Mouse (Mus musculus): ENCODE data around the gene Espn. TPM values are rescaled to one million over a fixed set of nuclear protein-coding genes. Genes with fewer than 3 reads are reported as not detected.

Gene Espn
- total and polyA plus RNA-seq, 3 experiments, result 5.0 to 19.6 TPM; not detected in 1

DNA sequence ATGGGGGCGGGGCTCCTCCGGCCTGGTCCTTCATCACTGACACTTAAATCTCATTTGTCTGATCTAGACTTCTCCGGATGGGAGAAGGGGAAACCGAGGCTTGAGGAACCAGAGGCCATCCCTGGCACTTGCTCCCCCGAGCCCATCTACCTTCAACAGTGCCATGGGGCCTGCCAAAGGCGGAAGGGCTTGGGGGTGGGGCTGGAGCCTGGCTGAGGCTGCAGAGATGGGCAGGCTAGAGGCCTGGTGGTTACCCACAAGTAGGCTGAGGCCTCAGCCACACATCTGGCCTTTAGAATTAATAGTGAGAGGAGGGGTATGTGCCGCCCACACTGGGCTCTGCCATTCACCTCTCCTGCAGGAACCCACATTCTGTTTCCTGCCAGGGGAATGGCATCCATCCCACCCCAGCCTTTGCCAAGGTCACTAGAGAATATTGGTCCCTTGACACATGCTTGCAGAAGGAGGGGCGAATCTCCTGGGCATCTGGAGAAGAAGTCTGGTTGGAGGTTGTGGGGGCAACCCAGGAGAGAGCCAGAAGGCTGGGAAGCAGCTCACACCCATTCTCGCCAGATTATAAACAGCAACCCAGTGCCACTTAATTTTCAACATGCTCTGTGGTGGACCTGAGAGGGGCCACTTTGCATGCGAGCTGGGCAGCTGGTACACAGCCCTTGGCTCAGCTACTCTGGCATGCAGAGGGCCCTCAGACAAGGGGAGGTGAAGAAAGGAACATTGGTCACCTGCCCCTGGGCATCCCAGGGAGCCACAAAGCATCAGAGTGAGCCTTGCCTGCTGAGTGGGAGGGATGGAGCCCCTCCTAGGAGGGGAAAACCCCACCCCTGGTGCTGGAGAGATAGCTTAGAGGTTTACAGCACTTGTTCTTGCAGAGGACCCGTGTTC, 81.4 kb downstream of the Espn start:
- Histone ChIP-seq H3K36me3 (ENCODE audit: control insufficient read depth in 1 of 2, insufficient read depth in 2 of 2, low read length in 2 of 2) (no peaks in the 10 kb centered on the region), H3K4me3 (ENCODE audit: control insufficient read depth in 1 of 2, insufficient read depth in 1 of 2, low read depth in 2 of 2, low read length in 2 of 2) (no peak overlapping the region), H3K4me1 (ENCODE audit: control insufficient read depth in 1 of 2, insufficient read depth in 2 of 2, low read length in 2 of 2) (no peaks in the 10 kb centered on the region), H3K27ac (ENCODE audit: control insufficient read depth, low read depth, low read length) (no peak overlapping the region), H3K79me2 (ENCODE audit: control insufficient read depth, insufficient read depth, low read length, poor library complexity) (no peaks in the 10 kb centered on the region), H3K27me3 (ENCODE audit: control insufficient read depth in 1 of 2, insufficient read depth in 2 of 2, low read length in 2 of 2) (no peaks in the 10 kb centered on the region), H3K9ac (ENCODE audit: control insufficient read depth, low read depth, low read length, poor library complexity, severe bottlenecking) (no peak overlapping the region), H3K9me3 (replicated peaks; ENCODE audit: insufficient read depth, low read length) (no peaks in the 10 kb centered on the region)
- TF ChIP-seq CHD1 (IDR thresholded peaks at IDR 0.05; ENCODE audit: low read depth, low read length) (no peak), BHLHE40 (IDR thresholded peaks at IDR 0.05; ENCODE audit: borderline replicate concordance, low read depth, low read length) (no peak), CTCF (IDR thresholded peaks at IDR 0.05 in 2 of 3, conservative IDR thresholded peaks at IDR 0.05 in 1 of 3; ENCODE audit: control insufficient read depth in 1 of 3, insufficient read depth in 1 of 3, low read depth in 2 of 3, low read length in 3 of 3, poor library complexity in 1 of 3, severe bottlenecking in 1 of 3) (no peak), ELF1 (IDR thresholded peaks at IDR 0.05; ENCODE audit: low read depth, low read length) (no peak), ETS1 (IDR thresholded peaks at IDR 0.05; ENCODE audit: low read depth, low read length) (no peak), POLR2AphosphoS2 (IDR thresholded peaks at IDR 0.05; ENCODE audit: low read length) (no peak), ZKSCAN1 (IDR thresholded peaks at IDR 0.05; ENCODE audit: low read depth, low read length) (no peak), GABPA (IDR thresholded peaks at IDR 0.05; ENCODE audit: low read depth, low read length) (no peak), ZMIZ1 (IDR thresholded peaks at IDR 0.05; ENCODE audit: low read depth, low read length) (no peak), E2F4 (IDR thresholded peaks at IDR 0.05; ENCODE audit: borderline replicate concordance, low read depth, low read length) (no peak), CHD2 (IDR thresholded peaks at IDR 0.05; ENCODE audit: low read length) (no peak), USF2 (IDR thresholded peaks at IDR 0.05; ENCODE audit: borderline replicate concordance in 1 of 2, insufficient read depth in 1 of 2, low read depth in 1 of 2, low read length in 2 of 2) (no peak), GATA1 (IDR thresholded peaks at IDR 0.05; ENCODE audit: low read depth, low read length) (no peak), JUND (IDR thresholded peaks at IDR 0.05; ENCODE audit: low read depth, low read length) (no peak), POLR2A (IDR thresholded peaks at IDR 0.05; ENCODE audit: control insufficient read depth in 1 of 2, insufficient read depth in 1 of 2, low read depth in 1 of 2, low read length in 2 of 2, poor library complexity in 1 of 2) (no peak), MYB (IDR thresholded peaks at IDR 0.05; ENCODE audit: low read depth, low read length) (no peak), SIN3A (IDR thresholded peaks at IDR 0.05; ENCODE audit: low read length) (no peak), NRF1 (IDR thresholded peaks at IDR 0.05; ENCODE audit: insufficient read depth, low read depth, low read length, poor library complexity, severe bottlenecking) (no peak)
- DNase-seq (ENCODE audit: low read depth, low spot score), result no peak

Other genes with a start within 250 kb of the Espn start
- gene Dnajc11, start 218.7 kb downstream of the Espn start, total RNA-seq (2012; rRNA removed), result 109 and 128 TPM in 2 replicates
- gene Dnajc11, start 218.7 kb downstream of the Espn start, polyA plus RNA-seq (2012; ENCODE audit: insufficient read depth in 1 of 2, insufficient read length in 2 of 2, low read depth in 1 of 2, low replicate concordance in 2 of 2, missing spikeins in 1 of 2), result 100 to 1,000 TPM; 157 to 278 TPM
- 12.0 and 13.7 TPM in 2 replicates for gene Thap3, start 163.4 kb downstream of the Espn start, total RNA-seq (2012; rRNA removed)
- 10 to 100 TPM in 1 of 2 experiments, not detected in 1; 17.2 TPM for gene Thap3, start 163.4 kb downstream of the Espn start, polyA plus RNA-seq (2012; ENCODE audit: insufficient read depth in 1 of 2, insufficient read length in 2 of 2, low read depth in 1 of 2, low replicate concordance in 2 of 2, missing spikeins in 1 of 2)
- gene Phf13, start 156.1 kb downstream of the Espn start, total RNA-seq (2012; rRNA removed), result 2.0 and 3.2 TPM in 2 replicates
- gene Phf13, start 156.1 kb downstream of the Espn start, polyA plus RNA-seq (2012; ENCODE audit: insufficient read depth in 1 of 2, insufficient read length in 2 of 2, low read depth in 1 of 2, low replicate concordance in 2 of 2, missing spikeins in 1 of 2), result 1 to 10 TPM in 1 of 2 experiments, not detected in 1; 6.6 TPM
- gene Klhl21, start 143.6 kb downstream of the Espn start, total RNA-seq (2012; rRNA removed), result 17.5 and 18.0 TPM in 2 replicates
- gene Klhl21, start 143.6 kb downstream of the Espn start, polyA plus RNA-seq (2012; ENCODE audit: insufficient read depth in 1 of 2, insufficient read length in 2 of 2, low read depth in 1 of 2, low replicate concordance in 2 of 2, missing spikeins in 1 of 2), result 10 to 100 TPM in 1 of 2 experiments, not detected in 1; 22.5 TPM
- 9.4 and 12.1 TPM in 2 replicates for gene Zbtb48, start 124.7 kb downstream of the Espn start, total RNA-seq (2012; rRNA removed)
- 10 to 100 TPM in 1 of 2 experiments, not detected in 1; 21.4 TPM for gene Zbtb48, start 124.7 kb downstream of the Espn start, polyA plus RNA-seq (2012; ENCODE audit: insufficient read depth in 1 of 2, insufficient read length in 2 of 2, low read depth in 1 of 2, low replicate concordance in 2 of 2, missing spikeins in 1 of 2)
- 0.12 TPM in 1 of 2 replicates, not detected in the other for gene Tas1r1, start 113.8 kb downstream of the Espn start, total RNA-seq (2012; rRNA removed)
- under 1 TPM in 1 of 2 experiments, not detected in 1; 0.21 TPM for gene Tas1r1, start 113.8 kb downstream of the Espn start, polyA plus RNA-seq (2012; ENCODE audit: insufficient read depth in 1 of 2, insufficient read length in 2 of 2, low read depth in 1 of 2, low replicate concordance in 2 of 2, missing spikeins in 1 of 2)
- 75.1 and 80.9 TPM in 2 replicates for gene Nol9, start 113.0 kb downstream of the Espn start, total RNA-seq (2012; rRNA removed)
- 100 to 1,000 TPM in 1 of 2 experiments, 10 to 100 TPM in 1; 80.3 to 114 TPM for gene Nol9, start 113.0 kb downstream of the Espn start, polyA plus RNA-seq (2012; ENCODE audit: insufficient read depth in 1 of 2, insufficient read length in 2 of 2, low read depth in 1 of 2, low replicate concordance in 2 of 2, missing spikeins in 1 of 2)
- gene Plekhg5, start 79.9 kb downstream of the Espn start, total RNA-seq (2012; rRNA removed), result 9.6 and 10.8 TPM in 2 replicates
- gene Plekhg5, start 79.9 kb downstream of the Espn start, polyA plus RNA-seq (2012; ENCODE audit: insufficient read depth in 1 of 2, insufficient read length in 2 of 2, low read depth in 1 of 2, low replicate concordance in 2 of 2, missing spikeins in 1 of 2), result 10 to 100 TPM in 1 of 2 experiments, not detected in 1; 19.6 TPM
- gene Tnfrsf25, start 36.4 kb downstream of the Espn start, total RNA-seq (2012; rRNA removed), result 0.49 and 1.1 TPM in 2 replicates
- gene Tnfrsf25, start 36.4 kb downstream of the Espn start, polyA plus RNA-seq (2012; ENCODE audit: insufficient read depth in 1 of 2, insufficient read length in 2 of 2, low read depth in 1 of 2, low replicate concordance in 2 of 2, missing spikeins in 1 of 2), result under 1 TPM in 1 of 2 experiments, not detected in 1; 0.97 TPM
- 0.20 TPM in 1 of 2 replicates, not detected in the other for gene Hes2, start 6.5 kb upstream of the Espn start, total RNA-seq (2012; rRNA removed)
- gene Hes2, start 6.5 kb upstream of the Espn start, polyA plus RNA-seq (2012; ENCODE audit: insufficient read depth in 1 of 2, insufficient read length in 2 of 2, low read depth in 1 of 2, low replicate concordance in 2 of 2, missing spikeins in 1 of 2), result under 1 TPM in 1 of 2 experiments, not detected in 1; 0.28 TPM
- gene Acot7, start 25.8 kb upstream of the Espn start, total RNA-seq (2012; rRNA removed), result 81.8 and 92.7 TPM in 2 replicates
- gene Acot7, start 25.8 kb upstream of the Espn start, polyA plus RNA-seq (2012; ENCODE audit: insufficient read depth in 1 of 2, insufficient read length in 2 of 2, low read depth in 1 of 2, low replicate concordance in 2 of 2, missing spikeins in 1 of 2), result 100 to 1,000 TPM in 1 of 2 experiments, not detected in 1; 127 TPM
- not detected in 2 replicates for gene Gpr153, start 121.9 kb upstream of the Espn start, total RNA-seq (2012; rRNA removed)
- gene Gpr153, start 121.9 kb upstream of the Espn start, polyA plus RNA-seq (2012; ENCODE audit: insufficient read depth in 1 of 2, insufficient read length in 2 of 2, low read depth in 1 of 2, low replicate concordance in 2 of 2, missing spikeins in 1 of 2), result under 1 TPM in 1 of 2 experiments, not detected in 1; 0.08 TPM
- gene Hes3, start 139.3 kb upstream of the Espn start, total RNA-seq (2012; rRNA removed), result not detected in 2 replicates
- under 1 TPM in 1 of 2 experiments, not detected in 1; 0.04 TPM for gene Hes3, start 139.3 kb upstream of the Espn start, polyA plus RNA-seq (2012; ENCODE audit: insufficient read depth in 1 of 2, insufficient read length in 2 of 2, low read depth in 1 of 2, low replicate concordance in 2 of 2, missing spikeins in 1 of 2)
- gene Icmt, start 144.9 kb upstream of the Espn start, total RNA-seq (2012; rRNA removed), result 30.3 and 30.4 TPM in 2 replicates
- 10 to 100 TPM in 1 of 2 experiments, not detected in 1; 50.8 TPM for gene Icmt, start 144.9 kb upstream of the Espn start, polyA plus RNA-seq (2012; ENCODE audit: insufficient read depth in 1 of 2, insufficient read length in 2 of 2, low read depth in 1 of 2, low replicate concordance in 2 of 2, missing spikeins in 1 of 2)
- not detected in 2 replicates for gene Rnf207, start 166.6 kb upstream of the Espn start, total RNA-seq (2012; rRNA removed)
- under 1 TPM in 1 of 2 experiments, not detected in 1; 0.36 TPM for gene Rnf207, start 166.6 kb upstream of the Espn start, polyA plus RNA-seq (2012; ENCODE audit: insufficient read depth in 1 of 2, insufficient read length in 2 of 2, low read depth in 1 of 2, low replicate concordance in 2 of 2, missing spikeins in 1 of 2)
- 1,745 and 1,792 TPM in 2 replicates for gene Rpl22, start 173.4 kb upstream of the Espn start, total RNA-seq (2012; rRNA removed)
- 1,000 to 10,000 TPM in 1 of 2 experiments, not detected in 1; 1,885 TPM for gene Rpl22, start 173.4 kb upstream of the Espn start, polyA plus RNA-seq (2012; ENCODE audit: insufficient read depth in 1 of 2, insufficient read length in 2 of 2, low read depth in 1 of 2, low replicate concordance in 2 of 2, missing spikeins in 1 of 2)
- gene Chd5, start 186.3 kb upstream of the Espn start, total RNA-seq (2012; rRNA removed), result 0.15 and 0.39 TPM in 2 replicates
- under 1 TPM in 1 of 2 experiments, not detected in 1; 0.91 TPM for gene Chd5, start 186.3 kb upstream of the Espn start, polyA plus RNA-seq (2012; ENCODE audit: insufficient read depth in 1 of 2, insufficient read length in 2 of 2, low read depth in 1 of 2, low replicate concordance in 2 of 2, missing spikeins in 1 of 2)

Data from MEL (cell line).